Mouse (Mus musculus): Measurements from ENCODE around the gene Dvl1. TPM values are rescaled to one million over a fixed set of nuclear protein-coding genes. Genes with fewer than 3 reads are reported as not detected.

The Dvl1 gene
- polyA plus RNA-seq, 1 experiment = 128 TPM

DNA sequence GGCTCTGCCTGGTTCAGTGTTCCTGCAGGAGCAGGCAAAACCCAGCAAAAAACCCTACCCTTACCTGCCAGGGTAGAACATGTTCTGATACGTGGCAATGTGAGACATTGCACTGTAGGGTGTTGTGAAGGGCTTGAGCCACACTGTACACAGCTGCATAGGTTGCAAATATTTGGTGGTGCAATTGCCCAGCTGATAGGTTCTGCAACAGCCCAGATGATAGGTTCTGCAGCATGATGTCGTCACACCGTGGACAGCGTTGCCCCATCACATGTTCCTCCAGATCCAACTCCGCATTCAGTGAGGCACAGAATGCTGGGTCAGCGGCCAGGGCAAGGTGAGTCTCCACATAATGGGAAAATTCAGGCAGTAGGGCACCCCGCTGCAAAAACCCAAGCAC, 14.6 kb downstream of the Dvl1 start:
- WGBS = 84% methylated on average over 7 of the region's 7 CpGs
- DNase-seq = no peak
- no peak for TF ChIP-seq POLR2A (IDR thresholded peaks at IDR 0.05; ENCODE audit: borderline replicate concordance, extremely low read depth, low read depth, low read length)
- TF ChIP-seq CTCF (IDR thresholded peaks at IDR 0.05; ENCODE audit: insufficient read depth, low read length) = no peak
- no peaks in the 10 kb centered on the region for H3K4me1 ChIP-seq (ENCODE audit: control insufficient read depth, insufficient read depth, low read length)
- no peak overlapping the region for H3K4me3 ChIP-seq (replicated peaks; ENCODE audit: extremely low read depth, low read depth, low read length)

DNA sequence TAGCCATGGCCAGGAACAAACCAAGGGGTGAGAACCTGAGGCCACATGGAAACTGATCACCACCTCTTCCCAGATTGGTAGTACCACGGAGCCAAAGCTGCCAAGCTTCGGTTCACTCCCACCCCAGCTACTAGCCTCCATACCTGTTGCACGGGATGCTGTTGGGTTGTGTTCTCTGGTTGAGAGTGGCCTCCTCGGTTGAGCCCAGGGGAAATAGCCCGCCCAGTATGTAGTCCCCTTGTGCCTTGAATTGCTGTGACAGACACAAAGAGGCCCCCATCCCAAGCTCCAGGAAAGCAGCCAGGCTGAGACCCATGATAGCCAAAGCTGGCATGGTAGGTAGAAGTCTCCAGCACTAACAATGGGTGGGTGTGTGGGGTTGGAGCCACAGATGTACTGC, 15.8 kb downstream of the Dvl1 start, which contains the start of gene Tas1r3:
TSS of gene Tas1r3 (minus strand) at position 362 of the 400 bp plus-strand sequence.
- 81% methylated on average over 5 of the region's 5 CpGs for WGBS
- Histone ChIP-seq H3K4me1 (ENCODE audit: control insufficient read depth, insufficient read depth, low read length) (no peaks in the 10 kb centered on the region), H3K4me3 (replicated peaks; ENCODE audit: extremely low read depth, low read depth, low read length) (no peak within 1 kb of the TSS)
- DNase-seq = no peak
- TF ChIP-seq POLR2A (IDR thresholded peaks at IDR 0.05; ENCODE audit: borderline replicate concordance, extremely low read depth, low read depth, low read length) (no peak), CTCF (IDR thresholded peaks at IDR 0.05; ENCODE audit: insufficient read depth, low read length) (no peak)

DNA sequence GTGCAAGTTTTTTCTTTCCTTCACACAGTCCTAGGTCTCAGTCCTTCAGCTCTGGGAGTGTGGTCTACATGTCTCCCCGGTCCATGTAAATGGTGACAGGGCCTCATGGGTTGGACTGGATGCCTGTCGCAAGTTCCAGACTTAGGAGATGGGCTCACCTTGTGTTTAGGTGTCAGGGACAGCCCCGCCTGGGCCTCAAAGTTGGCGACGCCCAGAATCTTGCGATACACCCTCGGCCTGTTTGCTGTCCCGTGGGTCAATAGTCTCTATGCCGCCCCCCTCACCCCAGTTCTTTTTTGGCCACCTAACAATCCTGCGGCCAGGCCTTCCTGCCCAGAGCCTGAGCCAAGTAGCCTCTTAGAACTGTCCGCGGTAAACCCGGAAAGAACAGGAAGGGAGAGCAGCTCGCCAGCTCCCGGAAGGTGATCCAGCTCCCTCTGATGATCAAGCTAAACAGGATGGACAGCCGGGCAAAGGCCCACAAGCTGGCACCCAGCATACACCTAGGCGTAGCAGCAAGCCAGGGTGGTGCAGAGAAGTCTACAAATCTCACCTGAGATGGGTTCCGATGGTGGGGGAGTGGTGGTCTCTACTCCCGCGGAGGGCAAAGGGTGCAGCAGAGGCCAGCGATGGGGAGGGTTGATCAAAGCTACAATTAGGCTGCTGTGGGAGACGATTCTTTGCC, 21.6 kb downstream of the Dvl1 start:
- TF ChIP-seq POLR2A (IDR thresholded peaks at IDR 0.05; ENCODE audit: borderline replicate concordance, extremely low read depth, low read depth, low read length) = no peak
- TF ChIP-seq CTCF (IDR thresholded peaks at IDR 0.05; ENCODE audit: insufficient read depth, low read length) = no peak
- peak overlapping the region; percentile 89 for H3K4me3 ChIP-seq (replicated peaks; ENCODE audit: extremely low read depth, low read depth, low read length)
- no peak for DNase-seq
- H3K4me1 ChIP-seq (ENCODE audit: control insufficient read depth, insufficient read depth, low read length) = peaks cover 3% of the 10 kb centered on the region; the same call in 1 of the 2 replicates
- WGBS = 5% methylated on average over 22 of the region's 22 CpGs

DNA sequence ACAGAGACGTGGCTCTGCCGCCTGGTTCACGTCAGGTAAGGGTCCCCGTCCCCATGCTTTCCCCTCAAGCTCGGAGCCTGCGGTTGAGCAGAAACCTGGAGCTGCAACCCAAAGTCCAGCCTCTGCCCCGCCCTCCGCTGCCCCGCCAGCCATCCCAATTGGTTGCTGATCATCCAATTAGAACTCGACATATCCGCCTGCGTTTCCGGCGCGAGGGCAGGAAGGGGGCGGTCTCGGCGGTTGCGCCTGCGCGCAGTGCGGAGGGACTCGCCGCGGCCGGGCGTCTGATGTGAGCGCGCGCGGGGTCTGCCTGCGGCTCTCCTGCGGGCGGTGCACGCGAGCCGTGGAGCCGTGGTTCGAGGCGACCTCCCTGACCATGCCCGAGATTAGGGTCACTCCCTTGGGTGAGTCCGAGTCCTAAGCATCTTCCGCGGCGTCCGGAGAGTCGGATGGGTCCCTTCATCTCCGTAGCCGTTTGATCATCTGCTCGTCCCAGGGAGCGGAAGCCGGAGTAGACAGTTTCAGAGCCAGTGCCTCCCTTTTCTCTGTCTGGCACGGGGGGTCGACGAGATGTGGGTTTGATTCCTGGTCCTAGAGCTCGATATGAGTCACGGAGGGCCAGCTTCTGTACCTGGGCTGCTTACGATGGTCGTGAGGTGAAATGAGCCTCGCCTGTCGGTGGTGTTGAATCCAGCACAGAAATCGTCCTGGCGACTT, 22.3 kb downstream of the Dvl1 start, which contains the start of the genes Cptp and Ints11:
TSS of gene Cptp (minus strand) at position 124 of the 717 bp plus-strand sequence.
TSS of gene Ints11 (plus strand) at position 230 of the 717 bp plus-strand sequence.
- WGBS = under 1% methylated on average over 63 of the region's 63 CpGs
- peak within 1 kb of the TSS; percentile 89 for H3K4me3 ChIP-seq (replicated peaks; ENCODE audit: extremely low read depth, low read depth, low read length)
- TF ChIP-seq CTCF (IDR thresholded peaks at IDR 0.05; ENCODE audit: insufficient read depth, low read length) = peak; percentile 25; the same call in 1 of the 2 replicates
- peak; percentile 47; the same call in 1 of the 2 replicates for TF ChIP-seq POLR2A (IDR thresholded peaks at IDR 0.05; ENCODE audit: borderline replicate concordance, extremely low read depth, low read depth, low read length)
- peak; percentile 94 for DNase-seq
- H3K4me1 ChIP-seq (ENCODE audit: control insufficient read depth, insufficient read depth, low read length) = peaks cover 3% of the 10 kb centered on the region; the same call in 1 of the 2 replicates

DNA sequence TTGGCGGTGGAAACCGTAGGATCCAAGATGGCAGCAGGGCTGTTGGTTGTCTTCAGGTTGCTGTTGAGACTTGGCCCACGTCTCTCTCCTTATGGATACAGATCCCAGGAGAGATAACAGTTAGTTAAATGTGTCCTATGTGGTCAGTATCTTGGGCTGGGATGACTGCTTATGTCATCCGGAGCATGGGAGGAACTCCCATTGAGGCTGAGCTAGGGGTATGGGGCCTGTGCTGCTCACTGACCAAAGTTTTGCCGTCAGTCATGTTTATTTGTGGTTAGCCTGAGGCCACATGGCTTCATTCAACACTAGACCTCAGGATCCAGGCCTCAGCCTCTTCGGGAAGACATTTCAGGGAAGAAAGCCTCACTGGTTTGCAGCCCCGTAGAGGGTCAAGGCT, 24.2 kb downstream of the Dvl1 start:
- WGBS = 82% methylated on average over 7 of the region's 7 CpGs
- no peak for TF ChIP-seq POLR2A (IDR thresholded peaks at IDR 0.05; ENCODE audit: borderline replicate concordance, extremely low read depth, low read depth, low read length)
- TF ChIP-seq CTCF (IDR thresholded peaks at IDR 0.05; ENCODE audit: insufficient read depth, low read length) = no peak

DNA sequence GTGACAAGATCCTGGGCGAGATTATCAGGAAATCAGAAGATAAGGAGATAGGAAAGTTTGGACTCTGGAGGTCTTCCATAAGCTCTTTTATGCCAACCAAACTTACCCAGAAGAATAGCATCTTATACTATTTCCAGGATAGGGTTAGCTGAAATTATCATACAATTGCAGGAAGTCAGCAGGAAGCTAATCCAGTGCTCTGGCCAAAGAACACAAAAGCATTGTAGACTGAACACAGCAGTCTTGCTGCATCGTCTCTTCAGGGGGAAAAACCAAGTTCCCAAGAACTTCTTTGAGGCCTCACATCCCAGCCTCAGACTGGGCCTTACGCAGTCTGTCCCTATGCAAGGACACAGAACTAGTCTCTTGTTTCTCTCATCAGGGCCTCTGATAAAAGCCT, 36.4 kb downstream of the Dvl1 start:
- 57% methylated on average over 3 of the region's 3 CpGs for WGBS
- peaks cover 9% of the 10 kb centered on the region for H3K4me1 ChIP-seq (ENCODE audit: control insufficient read depth, insufficient read depth, low read length)
- TF ChIP-seq CTCF (IDR thresholded peaks at IDR 0.05; ENCODE audit: insufficient read depth, low read length) (no peak), POLR2A (IDR thresholded peaks at IDR 0.05; ENCODE audit: borderline replicate concordance, extremely low read depth, low read depth, low read length) (0 out of 2 replicates have a peak, but pooled peaks have one; percentile 16)
- H3K4me3 ChIP-seq (replicated peaks; ENCODE audit: extremely low read depth, low read depth, low read length) = no peak overlapping the region
- DNase-seq = no peak

More for the DNA sequence above, 24.2 kb downstream of the Dvl1 start:
- DNase-seq = no peak
- Histone ChIP-seq H3K4me1 (ENCODE audit: control insufficient read depth, insufficient read depth, low read length) (peaks cover 3% of the 10 kb centered on the region; the same call in 1 of the 2 replicates), H3K4me3 (replicated peaks; ENCODE audit: extremely low read depth, low read depth, low read length) (no peak overlapping the region)

DNA sequence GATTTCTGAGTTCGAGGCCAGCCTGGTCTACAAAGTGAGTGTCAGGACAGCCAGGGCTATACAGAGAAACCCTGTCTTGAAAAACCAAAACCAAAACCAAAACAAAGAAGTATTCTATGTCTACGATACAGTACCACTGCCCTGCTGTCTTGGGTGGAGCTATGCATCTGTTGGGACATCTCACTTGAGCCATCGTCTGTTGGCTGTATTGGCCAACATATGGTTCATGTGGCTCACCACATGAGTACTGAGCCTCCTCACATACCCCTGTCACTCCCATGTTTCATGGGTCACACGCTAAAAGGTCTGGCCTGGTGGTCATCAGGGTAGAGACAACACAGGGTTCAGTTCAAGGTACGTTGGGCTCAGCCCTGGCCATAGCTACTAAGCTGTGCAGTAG, 39.1 kb downstream of the Dvl1 start:
- Histone ChIP-seq H3K4me3 (replicated peaks; ENCODE audit: extremely low read depth, low read depth, low read length) (no peak overlapping the region), H3K4me1 (ENCODE audit: control insufficient read depth, insufficient read depth, low read length) (peaks cover 9% of the 10 kb centered on the region)
- 88% methylated on average over 5 of the region's 5 CpGs for WGBS
- DNase-seq = no peak
- TF ChIP-seq POLR2A (IDR thresholded peaks at IDR 0.05; ENCODE audit: borderline replicate concordance, extremely low read depth, low read depth, low read length) (no peak), CTCF (IDR thresholded peaks at IDR 0.05; ENCODE audit: insufficient read depth, low read length) (no peak)

DNA sequence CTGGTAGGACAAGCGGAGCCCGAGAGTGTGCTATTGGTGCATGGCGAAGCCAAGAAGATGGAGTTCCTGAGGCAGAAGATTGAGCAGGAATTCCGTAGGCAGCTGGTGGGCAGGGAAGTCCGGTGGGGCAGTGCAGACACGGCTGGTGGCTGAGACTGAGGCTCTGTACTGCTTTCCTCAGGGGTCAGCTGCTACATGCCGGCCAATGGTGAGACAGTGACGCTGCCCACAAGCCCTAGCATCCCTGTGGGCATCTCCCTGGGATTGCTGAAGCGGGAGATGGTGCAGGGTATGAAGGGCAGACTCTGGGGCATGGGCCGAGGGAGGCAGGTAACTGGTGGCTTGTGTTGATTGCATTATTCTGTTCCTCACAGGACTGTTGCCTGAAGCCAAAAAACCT, 40.5 kb downstream of the Dvl1 start:
- no peak for TF ChIP-seq CTCF (IDR thresholded peaks at IDR 0.05; ENCODE audit: insufficient read depth, low read length)
- TF ChIP-seq POLR2A (IDR thresholded peaks at IDR 0.05; ENCODE audit: borderline replicate concordance, extremely low read depth, low read depth, low read length) = no peak
- no peak for DNase-seq
- H3K4me3 ChIP-seq (replicated peaks; ENCODE audit: extremely low read depth, low read depth, low read length) = no peak overlapping the region
- H3K4me1 ChIP-seq (ENCODE audit: control insufficient read depth, insufficient read depth, low read length) = peaks cover 9% of the 10 kb centered on the region
- 88% methylated on average over 10 of the region's 10 CpGs for WGBS

DNA sequence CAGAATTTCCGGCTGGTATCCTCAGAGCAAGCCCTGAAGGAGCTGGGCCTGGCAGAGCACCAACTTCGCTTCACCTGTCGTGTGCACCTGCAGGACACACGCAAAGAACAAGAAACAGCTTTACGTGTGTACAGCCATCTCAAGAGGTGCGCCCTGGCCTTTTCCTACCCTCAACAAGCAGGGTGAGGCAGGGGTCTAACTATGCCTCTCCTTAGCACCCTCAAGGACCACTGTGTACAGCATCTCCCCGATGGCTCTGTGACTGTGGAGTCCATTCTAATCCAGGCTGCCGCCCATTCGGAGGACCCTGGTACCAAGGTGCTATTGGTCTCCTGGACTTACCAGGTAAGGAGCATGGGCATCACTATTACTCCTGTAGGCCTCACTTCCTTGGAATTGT, 41.0 kb downstream of the Dvl1 start:
- no peak overlapping the region for H3K4me3 ChIP-seq (replicated peaks; ENCODE audit: extremely low read depth, low read depth, low read length)
- TF ChIP-seq POLR2A (IDR thresholded peaks at IDR 0.05; ENCODE audit: borderline replicate concordance, extremely low read depth, low read depth, low read length) (no peak), CTCF (IDR thresholded peaks at IDR 0.05; ENCODE audit: insufficient read depth, low read length) (no peak)
- 94% methylated on average over 9 of the region's 9 CpGs for WGBS
- no peak for DNase-seq
- H3K4me1 ChIP-seq (ENCODE audit: control insufficient read depth, insufficient read depth, low read length) = peaks cover 9% of the 10 kb centered on the region
